Mouse (Mus musculus) stomach, embryonic 14.5 days (tissue): Measurements from ENCODE around the gene Etnk1. TPM values are rescaled to one million over a fixed set of nuclear protein-coding genes. Genes with fewer than 3 reads are reported as not detected.

Experiments used
- ATAC-seq: fragments of 200-750 bp; cut with Nextera tagmentation; 2 replicates; pipeline ENCODE4 v1.8.0; 2017; ENCODE audit warnings: low read depth, moderate TSS enrichment; ENCODE audit not compliant: insufficient number of reproducible peaks, insufficient read depth, low FRiP score
- H3K27ac ChIP-seq: fragments of 300-500 bp; sonication (generic); 2 replicates; pipeline ENCODE4 v1.5.1; 2014; ENCODE audit warnings: mild to moderate bottlenecking, low read length, moderate library complexity, mixed read lengths
- H3K27me3 ChIP-seq: fragments of 300-500 bp; sonication (generic); 2 replicates; pipeline ENCODE4 v1.6.1; 2014; ENCODE audit warnings: low read length, control low read depth, mixed read lengths; ENCODE audit not compliant: control insufficient read depth, insufficient read depth
- H3K36me3 ChIP-seq: fragments of 300-500 bp; sonication (generic); 2 replicates; pipeline ENCODE4 v1.6.1; 2014; ENCODE audit warnings: mild to moderate bottlenecking, control low read depth, low read length, moderate library complexity, mixed read lengths; ENCODE audit not compliant: control insufficient read depth, insufficient read depth
- H3K4me1 ChIP-seq: fragments of 300-500 bp; sonication (generic); 2 replicates; pipeline ENCODE4 v1.6.1; 2014; ENCODE audit warnings: low read length, control low read depth, mixed read lengths; ENCODE audit not compliant: control insufficient read depth, insufficient read depth
- H3K4me2 ChIP-seq: fragments of 300-500 bp; sonication (generic); replicated peaks from 2 replicates; pipeline ENCODE4 v1.6.1; 2014; ENCODE audit warnings: low read depth, low read length, control low read depth
- H3K4me3 ChIP-seq: fragments of 300-500 bp; sonication (generic); 2 replicates; pipeline ENCODE4 v1.5.1; 2014; ENCODE audit warnings: low read depth, low read length, control low read depth
- H3K9ac ChIP-seq: fragments of 300-500 bp; sonication (generic); replicated peaks from 2 replicates; pipeline ENCODE4 v1.6.1; 2014; ENCODE audit warnings: low read depth, mild to moderate bottlenecking, control low read depth, low read length, moderate library complexity, mixed read lengths
- H3K9me3 ChIP-seq: fragments of 300-500 bp; sonication (generic); 2 replicates; pipeline ENCODE4 v1.6.1; 2016; ENCODE audit warnings: low read depth, low read length, control low read depth; ENCODE audit not compliant: control insufficient read depth
- WGBS: fragments of 180-500 bp; shearing (Covaris S2); extraction: QIAGEN DNeasy Blood & Tissue Kit; methylation state at CpG from one replicate; pipeline ENCODE4 v1.1.7; 2014; 5-methylcytosine and 5-hydroxymethylcytosine counted together
- polyA plus RNA-seq: library from polyadenylated mRNA; unstranded; fragments of >200 nt; fragmentation: Nextera tagmentation; extraction: Ambion mirVana; gene quantifications from 2 replicates; pipeline ENCODE4 v1.2.1, GENCODE M21; 2014

The Etnk1 gene
- polyA plus RNA-seq, 1 experiment from 2014 or later = 24.2 TPM

DNA sequence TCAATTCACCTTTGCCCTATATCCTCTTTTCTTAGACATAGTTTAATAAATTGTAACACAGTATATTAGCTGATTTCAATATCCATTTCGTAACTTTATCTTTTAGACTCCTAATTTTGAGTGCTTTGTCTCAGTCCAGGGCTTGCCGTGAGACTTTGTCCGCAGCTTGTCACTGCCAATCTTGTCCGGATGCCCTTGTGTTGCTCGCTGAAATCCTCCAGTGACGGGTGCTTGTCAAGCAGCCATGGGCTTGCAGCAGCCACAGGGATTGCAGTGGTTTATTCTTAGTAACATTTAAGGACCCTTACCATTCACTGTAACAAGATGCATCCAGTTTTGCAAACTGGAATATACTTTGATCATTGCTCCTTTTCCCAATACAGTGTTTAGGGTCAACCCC lies 26.6 kb downstream of the Etnk1 start:
- 92% methylated on average over 6 of the region's 6 CpGs for WGBS
- Histone ChIP-seq H3K36me3 (peaks cover 24% of the 10 kb centered on the region), H3K27ac (no peak overlapping the region), H3K4me2 (no peak overlapping the region), H3K4me3 (no peak overlapping the region), H3K9ac (no peak overlapping the region), H3K27me3 (no peaks in the 10 kb centered on the region), H3K9me3 (no peaks in the 10 kb centered on the region), H3K4me1 (0 out of 2 replicates have a peak, but pooled peaks cover 7% of the 10 kb centered on the region)
- no peak for ATAC-seq

DNA sequence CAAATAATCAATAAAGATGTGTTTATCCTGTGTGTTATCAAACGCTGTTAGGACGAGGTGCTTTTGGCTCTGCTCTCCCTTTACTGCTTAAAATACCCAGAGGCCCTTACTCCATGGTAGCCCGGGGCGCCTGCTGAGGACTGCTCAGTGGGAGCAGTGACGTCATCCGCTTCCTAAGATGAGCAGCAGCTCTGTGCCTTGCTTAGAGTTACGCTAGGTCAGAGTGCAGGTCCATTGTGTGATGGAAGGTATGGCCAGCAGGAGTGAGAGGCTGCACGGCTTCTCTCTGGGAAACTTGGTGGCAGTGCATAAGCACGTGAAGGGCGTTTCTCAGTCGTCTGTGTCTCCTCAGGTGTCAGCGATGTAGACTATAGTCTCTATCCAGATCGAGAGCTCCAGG lies 30.0 kb downstream of the Etnk1 start:
- H3K4me2 ChIP-seq = no peak overlapping the region
- no peaks in the 10 kb centered on the region for H3K27me3 ChIP-seq
- H3K4me1 ChIP-seq = no peaks in the 10 kb centered on the region
- WGBS = 88% methylated on average over 13 of the region's 13 CpGs
- H3K9me3 ChIP-seq = no peaks in the 10 kb centered on the region
- ATAC-seq = no peak
- H3K36me3 ChIP-seq = peaks cover 29% of the 10 kb centered on the region
- H3K9ac ChIP-seq = no peak overlapping the region
- H3K27ac ChIP-seq = no peak overlapping the region
- H3K4me3 ChIP-seq = no peak overlapping the region

DNA sequence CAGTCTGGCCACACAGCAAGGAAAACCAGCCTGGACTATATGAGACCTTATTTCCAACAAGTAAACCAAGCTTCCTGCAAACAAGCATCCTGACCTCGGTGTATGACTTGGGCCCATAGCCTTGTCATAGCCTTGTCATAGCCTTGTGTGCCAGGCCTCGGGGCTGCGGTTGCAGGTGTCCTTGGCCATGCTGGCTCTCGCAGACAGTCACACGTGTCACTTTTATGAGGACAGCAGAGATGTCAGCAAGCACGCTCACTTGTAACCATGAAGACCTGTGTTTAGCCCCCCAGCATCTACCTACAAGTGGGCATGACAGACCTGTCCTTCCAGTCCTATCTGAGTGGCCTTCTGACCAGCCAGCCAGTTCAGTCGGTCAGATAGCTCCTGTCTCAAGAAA lies 31.4 kb downstream of the Etnk1 start:
- Histone ChIP-seq H3K9me3 (no peaks in the 10 kb centered on the region), H3K36me3 (peaks cover 31% of the 10 kb centered on the region), H3K27me3 (no peaks in the 10 kb centered on the region), H3K4me1 (no peaks in the 10 kb centered on the region), H3K27ac (no peak overlapping the region), H3K9ac (no peak overlapping the region), H3K4me3 (no peak overlapping the region), H3K4me2 (no peak overlapping the region)
- ATAC-seq = no peak
- 92% methylated on average over 7 of the region's 7 CpGs for whole genome bisulfite sequencing

GRCm38 (mm10) chr6:143203097-143203496 lies 36.1 kb downstream of the Etnk1 start:
- peaks cover 16% of the 10 kb centered on the region for H3K36me3 ChIP-seq

DNA sequence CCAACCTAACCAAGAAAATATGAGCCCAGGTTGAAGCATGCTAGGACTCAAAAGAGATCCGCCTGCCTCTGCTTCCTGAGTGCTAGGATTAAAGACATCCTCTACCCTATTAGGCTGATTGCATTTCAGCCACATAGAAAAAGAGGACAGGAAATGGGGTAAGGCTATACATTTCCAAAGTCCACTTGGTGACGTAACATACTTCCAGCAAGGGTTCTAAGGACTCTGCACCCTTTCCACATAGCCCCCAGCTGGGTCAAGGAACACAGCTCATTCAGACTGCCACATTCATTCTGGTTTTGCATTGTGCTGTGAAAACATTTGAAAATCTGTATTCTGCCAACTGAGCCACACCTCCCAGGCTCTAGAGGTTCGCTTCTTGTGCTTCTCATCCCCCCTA lies 41.9 kb downstream of the Etnk1 start:
- H3K9ac ChIP-seq = no peak overlapping the region
- no peak overlapping the region for H3K27ac ChIP-seq
- H3K27me3 ChIP-seq = no peaks in the 10 kb centered on the region
- no peak overlapping the region for H3K4me2 ChIP-seq
- no peak for ATAC-seq
- no peaks in the 10 kb centered on the region for H3K9me3 ChIP-seq
- H3K4me1 ChIP-seq = no peaks in the 10 kb centered on the region
- H3K36me3 ChIP-seq = peaks cover 4% of the 10 kb centered on the region
- H3K4me3 ChIP-seq = no peak overlapping the region
- WGBS = 97% methylated on average over 3 of the region's 3 CpGs

More at GRCm38 (mm10) chr6:143203097-143203496, 36.1 kb downstream of the Etnk1 start:
- Histone ChIP-seq H3K27me3 (no peaks in the 10 kb centered on the region), H3K9ac (no peak overlapping the region), H3K4me2 (no peak overlapping the region), H3K4me3 (no peak overlapping the region), H3K4me1 (no peaks in the 10 kb centered on the region), H3K27ac (no peak overlapping the region), H3K9me3 (no peaks in the 10 kb centered on the region)
- no peak for ATAC-seq
- WGBS = 88% methylated on average over 15 of the region's 15 CpGs

GRCm38 (mm10) chr6:143212766-143213165 lies 45.7 kb downstream of the Etnk1 start:
- H3K4me3 ChIP-seq = no peak overlapping the region
- no peak overlapping the region for H3K4me2 ChIP-seq
- no peak overlapping the region for H3K9ac ChIP-seq
- ATAC-seq = no peak
- H3K27ac ChIP-seq = no peak overlapping the region
- no peaks in the 10 kb centered on the region for H3K27me3 ChIP-seq
- H3K4me1 ChIP-seq = no peaks in the 10 kb centered on the region
- 0 out of 2 replicates have a peak, but pooled peaks cover 4% of the 10 kb centered on the region for H3K9me3 ChIP-seq
- H3K36me3 ChIP-seq = no peaks in the 10 kb centered on the region; the same call in 1 of the 2 replicates
- 78% methylated on average over 6 of the region's 6 CpGs for WGBS

- no peak overlapping the region for H3K9ac ChIP-seq
- H3K4me1 ChIP-seq = no peaks in the 10 kb centered on the region
- no peaks in the 10 kb centered on the region for H3K36me3 ChIP-seq
- H3K27me3 ChIP-seq = no peaks in the 10 kb centered on the region
- WGBS = 96% methylated on average over 6 of the region's 6 CpGs
- ATAC-seq = no peak
- H3K4me2 ChIP-seq = no peak overlapping the region
- H3K27ac ChIP-seq = no peak overlapping the region
- H3K9me3 ChIP-seq = 0 out of 2 replicates have a peak, but pooled peaks cover 4% of the 10 kb centered on the region
- H3K4me3 ChIP-seq = no peak overlapping the region
These were observed 46.4 kb downstream of the Etnk1 start for GRCm38 (mm10) chr6:143213461-143213860.

DNA sequence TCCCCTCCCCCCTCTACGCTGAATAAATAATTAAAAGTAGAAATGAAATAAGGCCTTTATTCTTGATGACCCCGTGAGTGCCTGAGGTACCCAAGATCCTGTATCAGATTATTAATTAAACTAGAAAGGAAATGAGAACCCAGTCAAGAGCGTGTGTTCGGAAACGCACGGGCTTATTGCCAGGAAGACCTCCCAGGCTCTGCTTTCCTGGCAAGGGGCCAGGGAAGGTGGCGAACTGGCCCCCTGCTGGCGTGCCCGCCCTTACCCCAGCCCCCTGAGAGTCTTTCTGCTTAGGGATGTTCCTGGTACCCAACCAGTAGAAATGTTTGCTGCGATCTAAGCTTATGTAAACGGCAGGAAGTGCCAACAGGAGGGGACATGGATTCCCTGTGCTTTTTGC lies 49.2 kb downstream of the Etnk1 start:
- no peak overlapping the region for H3K4me2 ChIP-seq
- no peaks in the 10 kb centered on the region for H3K27me3 ChIP-seq
- ATAC-seq = no peak
- H3K4me1 ChIP-seq = no peaks in the 10 kb centered on the region
- H3K4me3 ChIP-seq = no peak overlapping the region
- H3K9ac ChIP-seq = no peak overlapping the region
- H3K9me3 ChIP-seq = 0 out of 2 replicates have a peak, but pooled peaks cover 4% of the 10 kb centered on the region
- no peak overlapping the region for H3K27ac ChIP-seq
- H3K36me3 ChIP-seq = no peaks in the 10 kb centered on the region
- 65% methylated on average over 11 of the region's 11 CpGs for WGBS

- Histone ChIP-seq H3K9ac (no peak overlapping the region), H3K4me1 (no peaks in the 10 kb centered on the region), H3K27ac (no peak overlapping the region), H3K36me3 (no peaks in the 10 kb centered on the region), H3K9me3 (0 out of 2 replicates have a peak, but pooled peaks cover 4% of the 10 kb centered on the region), H3K4me3 (no peak overlapping the region), H3K27me3 (no peaks in the 10 kb centered on the region), H3K4me2 (no peak overlapping the region)
- 2% methylated on average over 5 of the region's 5 CpGs for WGBS
- no peak for ATAC-seq
These were observed 52.3 kb downstream of the Etnk1 start for GRCm38 (mm10) chr6:143219347-143219746.
